Mouse (Mus musculus) mesoderm, embryonic 11.5 days (tissue): ENCODE data around the gene Hoxd3.

ENCODE experiments used
- DNase-seq: peaks from one replicate; pipeline ENCODE4 v3.0.0-alpha.2; 2012; ENCODE audit warnings: low read depth, low spot score

Gene Hoxd3

DNA sequence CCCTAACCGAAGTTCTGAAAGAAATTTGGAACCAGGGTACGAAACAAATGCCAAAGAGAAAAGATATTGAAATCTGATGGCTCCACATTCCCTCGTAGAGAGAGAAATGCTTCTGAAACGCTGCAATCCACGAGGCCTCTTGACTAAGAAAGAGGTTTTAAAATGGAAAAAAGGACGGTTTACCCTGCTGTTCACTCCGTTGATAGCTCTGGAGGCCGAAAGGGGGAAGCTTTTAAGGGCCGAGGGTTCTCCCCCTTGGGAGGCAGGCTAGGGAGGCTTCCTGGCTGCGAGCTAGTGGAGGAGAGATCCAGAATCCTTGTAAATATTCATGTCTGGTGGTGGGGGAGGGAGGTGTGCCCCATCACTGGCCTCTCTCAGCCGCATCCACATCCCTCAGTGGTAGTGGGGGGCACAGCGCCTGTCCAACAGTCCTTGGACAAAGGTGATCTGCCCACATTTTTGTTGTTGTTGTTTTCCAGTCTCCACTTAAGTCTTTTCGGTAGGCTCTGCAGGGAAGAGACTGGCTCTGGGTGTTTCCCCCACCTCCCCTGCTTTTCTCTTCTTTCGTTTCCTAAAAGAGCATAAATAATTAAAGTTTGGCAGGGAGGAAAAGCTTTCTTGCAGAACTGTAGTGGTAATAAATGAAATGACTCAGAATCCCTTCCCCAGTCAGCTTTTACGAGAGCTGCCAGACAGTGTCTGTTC, 32.7 kb upstream of the Hoxd3 start, which contains the start of gene Hoxd11:
Hoxd11 (plus strand) TSS at position 667 of the 705 bp plus-strand sequence.
- no peak for DNase-seq

DNA sequence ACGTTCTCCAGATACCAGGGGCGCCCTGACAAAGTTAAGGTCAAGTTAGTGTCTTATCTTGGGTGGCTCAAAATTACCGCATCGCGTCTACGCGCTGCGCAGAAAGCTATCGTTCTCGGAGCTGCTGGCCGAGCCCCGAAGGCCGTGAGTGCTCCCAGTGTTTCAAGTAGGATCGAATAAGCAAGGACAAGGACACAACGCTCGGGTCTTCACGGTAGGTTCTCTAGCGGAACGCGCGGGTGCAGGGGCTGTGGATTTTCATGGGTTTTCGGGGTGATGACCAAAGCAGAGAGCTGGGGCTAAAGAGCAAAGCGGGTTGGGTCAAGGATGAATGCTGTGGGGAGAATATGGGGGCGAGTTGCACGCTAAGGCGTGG, 32.1 kb upstream of the Hoxd3 start:
- DNase-seq = no peak

DNA sequence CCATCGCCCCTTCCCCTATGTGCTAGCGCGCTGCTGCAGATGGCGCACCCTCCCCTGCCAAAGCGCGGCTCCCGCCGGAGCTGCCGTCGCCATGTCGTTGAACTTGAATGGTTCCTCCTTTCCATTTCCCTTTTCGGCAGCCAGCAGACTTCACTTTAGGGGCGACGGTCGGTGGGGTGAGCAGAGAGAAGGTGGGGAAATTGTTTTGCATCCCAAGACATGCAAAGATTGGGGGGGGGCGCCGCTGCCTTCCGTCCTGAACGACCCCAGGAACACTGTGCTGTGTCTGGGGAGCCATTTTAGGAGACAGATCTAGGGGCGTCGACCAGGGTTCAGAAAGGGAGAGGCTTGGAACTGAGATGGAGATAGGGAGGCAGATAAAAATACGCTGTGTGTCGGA, 31.7 kb upstream of the Hoxd3 start:
- no peak for DNase-seq

DNA sequence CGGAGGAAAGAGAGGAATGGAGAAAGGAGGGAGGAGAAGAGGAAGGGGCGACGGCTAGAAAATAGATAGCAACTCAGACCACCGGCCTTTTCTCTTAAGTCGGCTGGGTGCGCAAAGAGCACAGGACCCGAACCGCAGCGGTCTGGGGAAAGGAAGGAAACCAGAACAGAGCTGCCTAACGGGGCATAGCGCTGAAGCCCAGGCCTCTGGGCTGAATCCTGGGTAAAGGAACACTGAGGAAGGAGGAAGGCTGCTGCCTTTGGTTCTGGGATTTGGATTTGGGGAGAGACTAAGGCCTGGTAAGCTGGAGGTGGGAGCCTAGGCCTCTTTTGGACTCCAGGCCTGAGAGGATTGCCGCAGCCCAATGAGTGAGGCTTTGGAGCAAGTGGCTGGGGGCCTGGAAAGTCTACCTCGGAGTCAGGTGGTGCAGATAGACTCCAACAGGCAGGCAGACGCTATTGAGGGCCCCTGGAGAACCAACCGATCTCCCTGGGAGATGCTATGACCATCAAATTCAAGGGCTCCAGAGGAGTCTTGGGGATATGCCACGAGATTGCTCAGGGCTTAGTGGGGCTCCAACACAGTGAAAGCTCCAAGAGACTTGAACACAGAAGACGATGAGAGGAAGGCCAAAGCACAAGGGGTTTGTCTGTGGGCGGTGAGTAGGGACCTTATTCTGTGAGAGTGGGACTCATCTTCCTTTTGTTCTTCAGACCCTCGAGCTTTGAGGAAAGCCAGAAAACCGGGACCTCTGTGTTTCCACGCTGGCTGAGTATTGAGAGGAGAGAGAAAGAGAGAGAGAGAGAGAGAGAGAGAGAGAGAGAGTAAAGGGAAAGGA, 30.9 kb upstream of the Hoxd3 start:
- no peak for DNase-seq

DNA sequence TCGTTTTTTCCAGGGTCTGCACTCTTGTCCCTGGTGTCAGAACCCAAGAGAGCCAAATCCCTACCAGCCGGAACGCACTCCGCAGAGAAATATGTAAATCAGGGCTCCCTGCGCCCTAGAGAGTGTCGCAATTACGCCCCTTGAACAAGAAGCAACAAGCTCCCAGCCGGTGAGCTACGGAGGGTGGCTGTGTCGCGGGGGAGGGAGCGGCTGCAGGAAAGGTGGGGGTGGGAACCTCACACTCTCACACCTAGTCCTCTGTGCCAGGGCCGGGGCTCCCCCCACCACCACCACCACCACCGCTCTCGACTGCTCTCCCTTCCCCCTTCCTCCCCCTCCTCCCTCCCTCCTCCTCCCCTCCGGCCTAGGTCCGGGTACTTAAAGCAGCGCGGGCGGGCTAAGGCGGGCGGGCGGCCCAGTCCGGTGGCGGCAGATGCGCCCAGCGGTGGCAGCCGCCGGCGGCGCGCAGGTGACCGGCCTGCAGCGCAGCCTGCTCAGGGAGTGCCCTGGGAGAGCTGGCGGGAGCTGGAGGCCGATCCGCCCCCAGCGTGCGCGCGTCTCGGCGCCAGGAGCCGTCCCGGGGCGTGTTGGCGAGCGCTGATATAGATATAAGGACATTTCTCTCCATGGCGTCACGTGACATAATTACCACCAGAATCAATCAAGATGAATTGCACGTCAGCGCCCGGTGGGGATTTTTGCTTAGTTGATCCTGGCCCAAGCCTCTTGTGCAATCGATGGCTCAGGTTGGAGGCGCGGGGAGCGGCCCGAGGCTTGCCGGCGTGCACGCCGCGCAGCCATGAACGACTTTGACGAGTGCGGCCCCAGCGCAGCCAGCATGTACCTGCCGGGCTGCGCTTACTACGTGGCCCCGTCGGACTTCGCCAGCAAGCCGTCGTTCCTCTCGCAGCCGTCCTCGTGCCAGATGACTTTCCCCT, 29.9 kb upstream of the Hoxd3 start:
- no peak for DNase-seq

DNA sequence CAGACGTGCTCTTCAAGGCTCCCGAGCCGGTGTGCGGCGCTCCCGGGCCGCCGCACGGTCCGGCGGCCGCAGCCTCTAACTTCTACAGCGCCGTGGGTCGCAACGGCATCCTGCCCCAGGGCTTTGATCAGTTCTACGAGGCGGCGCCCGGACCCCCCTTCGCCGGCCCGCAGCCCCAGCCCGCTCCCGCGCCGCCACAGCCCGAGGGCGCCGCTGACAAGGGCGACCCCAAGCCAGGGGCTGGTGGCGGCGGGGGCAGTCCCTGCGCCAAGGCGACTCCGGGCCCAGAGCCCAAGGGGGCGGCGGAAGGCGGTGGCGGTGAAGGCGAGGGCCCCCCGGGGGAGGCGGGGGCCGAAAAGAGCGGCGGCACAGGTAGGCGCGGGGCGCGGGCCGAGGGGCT, 28.9 kb upstream of the Hoxd3 start:
- no peak for DNase-seq

DNA sequence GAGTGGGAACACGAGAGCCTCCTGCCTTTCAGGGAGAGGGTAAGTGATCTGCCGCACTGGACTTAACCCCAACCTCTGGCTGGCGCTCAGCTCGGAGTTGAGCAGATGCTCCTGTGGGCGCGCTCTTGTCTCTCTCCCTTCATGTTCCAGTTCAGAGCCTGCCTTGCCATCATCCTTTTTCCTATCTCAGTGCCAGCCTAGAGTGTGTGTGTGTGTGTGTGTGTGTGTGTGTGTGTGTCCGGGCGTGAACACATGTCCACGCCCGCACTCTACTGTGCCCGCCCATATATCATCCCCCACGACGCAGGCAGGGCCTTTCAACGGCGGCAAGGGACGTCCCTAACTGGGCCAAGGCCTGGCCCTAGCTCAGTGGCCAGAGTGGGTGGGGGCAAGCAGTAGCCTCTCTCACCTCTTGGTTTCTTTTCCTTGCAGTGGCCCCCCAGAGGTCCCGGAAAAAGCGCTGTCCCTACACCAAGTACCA, 28.2 kb upstream of the Hoxd3 start:
- no peak for DNase-seq

DNA sequence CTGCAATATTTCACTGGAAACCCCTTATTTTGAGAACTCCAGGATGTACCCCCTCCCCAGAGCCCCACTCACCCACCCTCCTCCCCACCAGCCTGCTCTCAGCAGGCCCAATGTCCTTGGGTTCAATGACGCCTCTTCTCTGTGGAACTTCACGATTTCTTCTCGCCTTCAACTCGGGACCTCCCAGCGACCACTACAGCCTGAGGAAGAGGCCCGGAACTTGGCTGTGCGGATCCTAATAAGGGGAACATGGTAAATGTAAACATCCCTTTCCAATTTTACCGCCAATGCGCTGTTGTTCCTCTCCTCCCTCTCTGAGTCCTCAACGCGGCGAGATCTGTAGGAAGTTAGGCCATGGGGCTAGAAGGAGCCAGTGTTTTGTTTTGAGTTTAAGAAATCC, 27.6 kb upstream of the Hoxd3 start:
- DNase-seq = no peak

DNA sequence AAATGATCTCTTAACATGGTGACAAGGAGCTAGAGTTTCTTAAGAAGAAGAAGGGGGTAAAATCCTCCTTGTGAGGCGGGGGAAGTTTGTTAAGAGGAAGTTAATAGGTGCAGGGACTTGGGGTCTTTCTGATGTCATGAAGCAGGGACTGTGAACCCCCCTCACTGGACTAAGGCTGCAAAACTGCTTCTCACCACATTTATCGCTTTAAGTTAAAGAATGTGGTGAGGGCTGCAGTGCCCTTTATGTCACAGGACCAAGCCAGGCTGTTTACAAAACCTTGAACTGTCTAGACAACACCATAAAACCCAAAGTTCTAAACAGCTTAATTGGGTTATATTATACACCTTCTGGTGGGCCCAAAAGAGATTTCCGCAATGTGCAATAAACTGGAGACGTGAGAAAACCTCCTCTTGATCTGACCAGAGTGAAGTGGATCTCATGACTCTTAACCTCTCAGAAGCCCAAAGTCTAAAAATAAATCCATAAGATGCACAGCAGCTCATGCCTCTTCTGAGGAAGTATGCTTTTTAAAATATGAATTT, 26.6 kb upstream of the Hoxd3 start:
- DNase-seq = no peak

DNA sequence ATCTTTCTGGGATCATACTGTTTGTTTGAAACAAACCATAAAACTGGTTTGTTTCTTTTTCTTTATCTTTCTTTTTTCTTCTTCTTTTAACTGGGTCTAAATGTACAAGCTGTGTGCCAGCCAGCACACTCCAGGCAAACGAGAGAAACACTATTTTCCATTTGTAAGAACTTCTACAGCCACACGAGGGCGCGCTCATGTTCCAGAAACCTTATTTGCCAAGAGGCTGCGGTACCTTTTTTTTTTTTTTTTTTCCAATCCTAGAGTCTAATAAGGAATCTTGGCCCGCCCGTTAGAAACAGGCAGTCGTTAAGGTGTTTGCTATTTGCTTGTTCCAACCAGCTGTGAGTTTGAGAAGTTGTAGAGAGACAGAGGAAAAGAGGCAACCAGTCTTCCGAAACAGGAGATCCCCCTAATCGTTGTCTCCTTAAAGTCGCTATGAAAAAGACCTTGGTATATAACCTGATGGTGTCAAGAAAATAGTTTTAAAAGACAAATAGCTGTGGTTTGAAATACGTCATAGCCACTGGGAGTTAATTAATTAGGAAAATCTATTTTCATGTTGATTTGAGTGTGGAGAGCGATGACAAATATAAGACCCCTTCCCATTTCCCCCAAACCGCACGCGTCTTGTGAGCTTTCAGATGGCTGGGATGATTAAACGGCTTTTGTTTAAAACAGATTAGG, 25.3 kb upstream of the Hoxd3 start:
- DNase-seq = peak; percentile 89

DNA sequence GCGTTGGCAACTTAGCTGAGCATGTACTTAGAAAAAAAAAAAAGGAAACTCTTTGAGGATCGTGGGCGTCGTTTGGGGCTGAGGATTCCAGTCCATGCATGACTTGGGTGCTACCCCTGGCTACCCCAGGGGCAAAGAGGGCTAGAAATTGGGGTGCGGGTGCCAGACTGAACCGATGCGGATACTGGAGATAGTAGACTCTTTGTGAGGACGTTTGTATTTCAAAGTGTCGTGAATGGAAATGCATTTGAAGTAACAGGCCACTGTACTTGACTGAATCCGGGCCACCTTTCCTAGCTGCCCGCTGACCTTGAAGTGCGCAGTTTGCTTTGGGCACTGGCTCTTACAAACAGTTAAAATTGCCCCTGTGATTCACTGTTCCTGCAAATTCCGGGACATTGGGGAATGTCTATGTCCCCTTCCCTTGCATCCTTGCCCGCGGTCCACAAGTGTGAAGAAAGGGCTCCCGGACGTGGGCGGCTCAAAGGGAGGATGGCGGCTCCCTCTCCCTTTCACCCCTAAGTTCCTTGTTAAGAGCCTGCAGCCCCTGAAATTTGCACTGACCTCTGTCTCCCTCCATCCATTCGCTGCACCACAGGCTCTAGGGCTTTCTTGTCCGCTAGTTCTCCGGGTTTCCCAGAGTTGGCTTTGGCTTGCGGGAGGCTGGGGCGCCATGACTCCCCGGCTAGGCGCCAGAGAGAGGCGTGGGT, 24.6 kb upstream of the Hoxd3 start:
- no peak for DNase-seq

DNA sequence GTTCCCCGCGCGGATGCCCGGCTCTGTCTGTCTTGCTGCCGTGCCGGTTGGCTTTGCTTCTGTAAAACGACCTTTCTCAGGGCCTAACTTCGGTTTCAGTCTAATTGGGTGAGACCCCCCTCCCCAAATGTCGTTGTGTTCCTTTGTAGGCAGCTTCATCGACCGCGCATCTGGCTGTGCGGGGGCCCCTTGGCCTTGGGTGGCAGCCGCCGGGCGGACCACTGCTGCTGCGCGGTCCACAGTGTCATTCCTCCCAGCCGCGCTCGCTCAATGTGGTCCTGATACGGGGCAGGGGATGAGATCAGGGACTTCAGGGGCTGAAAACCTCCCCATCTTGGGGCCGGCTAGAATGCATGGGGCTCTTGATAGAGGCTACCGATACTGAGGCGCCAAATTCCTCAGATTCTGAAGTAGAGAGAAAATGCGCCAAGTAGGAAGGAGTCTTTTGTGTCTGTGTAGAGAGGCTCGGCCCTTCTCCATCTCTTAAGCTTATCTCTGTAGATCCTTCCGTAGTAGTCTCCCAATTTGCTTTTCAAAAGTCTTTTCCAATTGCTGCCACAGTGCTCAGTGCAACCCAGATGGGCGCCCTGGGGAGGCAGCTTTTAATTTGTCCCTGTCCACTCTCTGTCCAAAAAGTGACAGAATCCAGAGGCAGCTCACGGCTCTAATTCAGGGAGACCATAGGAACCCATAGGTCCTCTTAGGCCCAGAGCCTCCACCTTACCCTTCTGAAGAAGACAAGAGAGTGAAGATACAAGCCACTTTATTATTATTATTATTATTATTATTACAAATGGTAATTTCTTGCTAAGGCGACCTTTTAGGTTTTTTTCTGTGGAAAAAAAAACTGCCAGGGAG, 23.8 kb upstream of the Hoxd3 start:
- DNase-seq = no peak

DNA sequence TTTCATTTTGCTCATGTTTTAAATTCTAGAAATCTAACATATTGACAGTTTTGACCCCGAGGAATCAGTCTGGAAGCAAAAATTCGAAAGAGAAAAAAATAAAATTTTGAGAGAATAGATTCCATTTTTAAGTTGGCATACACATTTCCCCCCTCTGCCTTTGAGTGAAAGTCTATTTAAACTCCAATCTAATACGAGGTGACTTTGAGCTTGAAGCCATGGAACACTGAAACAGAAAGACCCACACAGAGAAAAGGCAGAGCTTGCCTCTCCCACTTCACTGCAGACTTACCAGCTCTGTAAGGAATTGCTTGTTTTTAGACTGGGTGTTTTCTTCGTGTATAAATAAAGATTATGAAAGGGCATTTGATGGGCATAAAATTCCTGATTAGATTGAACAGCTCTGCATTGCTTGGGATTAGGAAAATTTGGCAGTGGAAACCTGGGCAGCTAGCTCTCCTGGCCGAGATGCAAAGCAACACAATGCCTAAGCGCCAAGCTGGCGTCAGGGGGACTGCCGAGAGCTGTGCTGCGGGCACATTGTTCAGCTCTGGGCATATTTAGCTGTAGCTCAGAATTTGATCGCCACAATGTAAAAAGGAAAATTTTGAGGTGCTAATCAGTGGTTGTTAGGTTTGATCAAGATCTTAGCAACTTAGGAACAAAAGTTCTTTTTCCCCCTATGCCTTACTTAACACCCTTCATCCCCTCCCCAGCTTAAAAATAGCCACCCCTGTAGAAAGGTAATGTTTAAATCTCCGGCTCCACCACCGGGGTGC, 22.7 kb upstream of the Hoxd3 start:
- no peak for DNase-seq

DNA sequence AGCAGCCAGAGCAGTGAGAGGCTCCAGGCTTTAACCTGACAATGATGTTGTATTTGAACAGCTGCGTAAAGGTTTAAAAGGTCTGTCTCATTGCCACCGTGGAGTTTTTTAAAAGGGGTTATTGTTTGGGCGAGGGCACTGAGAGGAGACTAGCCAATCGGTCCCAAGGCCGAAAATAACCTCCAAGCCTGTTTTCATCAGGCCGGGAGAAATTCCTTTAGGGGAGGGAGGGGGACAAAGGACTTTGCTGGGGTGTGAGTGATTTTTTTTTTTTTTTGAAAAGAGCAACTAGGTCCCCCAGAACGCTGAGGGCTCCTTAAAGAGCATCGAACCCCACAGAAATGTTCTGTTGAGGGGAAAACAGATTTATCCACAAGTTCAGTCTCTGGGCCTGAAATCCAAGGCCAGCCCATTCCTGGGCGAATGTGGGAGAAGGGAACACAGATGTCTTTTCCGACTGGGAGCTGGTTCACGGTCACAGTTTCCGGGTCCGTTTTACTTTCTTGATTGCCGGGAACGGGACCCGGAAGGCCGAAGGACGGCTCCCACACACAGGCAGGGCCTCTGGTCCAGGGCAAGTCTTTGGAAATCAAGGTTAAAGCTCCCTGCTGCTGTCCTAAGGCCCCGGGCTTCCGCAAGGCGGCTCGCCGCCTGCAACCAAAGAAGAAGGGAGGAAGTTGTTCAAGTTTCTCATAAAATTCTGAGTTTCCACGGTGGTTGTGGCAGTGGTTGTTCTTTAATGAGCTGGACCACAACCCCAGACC, 22.0 kb upstream of the Hoxd3 start:
- no peak for DNase-seq

DNA sequence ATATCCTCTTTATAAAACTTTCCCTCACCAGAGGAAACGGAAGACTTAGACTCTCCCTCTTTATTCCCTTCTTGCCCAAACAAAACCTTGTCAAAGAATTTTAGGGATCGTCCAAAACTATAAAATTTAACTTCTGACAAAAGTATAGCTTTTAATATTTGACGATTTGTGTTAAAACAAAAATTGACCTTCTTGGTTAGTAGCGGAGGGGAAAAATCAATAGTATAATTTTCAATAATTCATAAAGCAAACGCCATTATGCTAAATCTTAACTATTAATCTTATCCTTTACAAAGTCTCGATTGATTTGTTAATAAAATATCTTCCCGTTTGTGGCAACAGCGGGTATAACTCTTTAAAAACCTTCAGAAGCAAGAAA, 21.4 kb upstream of the Hoxd3 start:
- no peak for DNase-seq

DNA sequence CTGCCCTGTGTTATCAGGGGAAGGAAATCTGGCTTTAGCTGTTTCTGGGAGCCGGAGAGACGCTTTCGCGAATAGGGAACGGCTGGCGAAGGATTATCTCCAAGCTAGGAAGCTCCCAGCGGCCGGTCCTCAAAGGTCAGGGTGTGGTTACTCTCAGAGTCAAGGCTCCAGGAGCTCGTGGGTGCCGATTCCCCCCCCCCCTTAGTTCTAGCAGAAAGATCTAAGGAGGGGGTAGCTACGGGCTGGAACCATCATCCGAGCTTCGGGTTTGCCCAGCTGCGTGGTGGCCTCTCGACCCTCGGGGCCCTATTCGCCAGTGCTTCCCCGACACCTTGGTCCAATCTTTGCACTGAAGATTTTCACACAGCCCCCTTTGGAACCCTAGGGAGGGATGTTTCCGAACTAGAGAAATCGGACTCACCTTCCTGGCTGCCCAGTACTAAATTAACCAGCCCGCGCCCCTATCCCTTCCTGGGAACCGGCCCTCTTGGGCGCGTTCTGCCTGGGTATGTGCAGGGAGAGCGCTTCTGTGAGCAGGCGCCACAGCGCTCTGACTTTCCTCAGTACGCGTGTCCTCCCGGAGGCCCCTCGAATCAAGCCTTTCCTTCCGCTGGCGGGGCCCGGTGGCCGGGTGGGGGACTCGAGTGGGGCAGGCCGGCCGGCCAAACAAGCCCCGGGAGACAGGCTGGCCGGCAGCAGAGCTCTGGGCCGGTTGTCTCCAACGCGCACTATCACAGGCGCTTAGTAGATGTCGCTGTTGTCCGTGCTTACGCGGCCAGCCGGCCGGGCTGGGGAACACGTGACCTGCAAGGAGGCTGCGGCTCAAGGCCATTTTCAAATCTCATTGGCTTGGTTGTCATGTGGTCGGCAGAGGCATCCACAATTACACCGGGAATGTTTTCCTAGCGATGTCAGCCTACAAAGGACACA, 20.4 kb upstream of the Hoxd3 start, which contains the start of gene Hoxd10:
Hoxd10 (plus strand) TSS at position 903 of the 930 bp plus-strand sequence.
- DNase-seq = peak; percentile 95
